Mouse (Mus musculus): ENCODE results near the gene Akap2. TPM values are rescaled to one million over a fixed set of nuclear protein-coding genes. Genes with fewer than 3 reads are reported as not detected.
A peak's percentile ranks its signal among the peaks of the same experiment; 100 is the strongest.

Gene Akap2
- total and polyA plus RNA-seq, 2 experiments: 4.2 to 6.5 TPM

DNA sequence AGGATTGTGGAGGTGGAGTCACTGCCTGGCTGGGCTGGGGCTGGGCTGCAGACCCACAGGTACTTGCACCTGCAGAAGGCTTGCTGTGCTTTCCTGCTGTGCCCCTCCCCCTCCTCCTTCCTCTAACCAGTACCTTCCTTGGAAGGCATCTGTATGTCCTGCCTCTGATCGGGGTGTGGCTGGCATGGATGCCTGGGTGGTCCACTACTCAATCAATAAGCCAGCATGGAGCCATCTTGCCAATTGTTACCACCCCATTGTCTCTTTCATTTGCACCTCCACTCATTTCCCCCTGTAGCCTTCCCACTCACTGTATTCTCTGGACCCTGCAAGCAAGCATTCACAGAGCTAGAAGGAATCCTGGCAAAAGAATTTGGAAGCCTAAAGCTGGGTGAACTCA is 26.7 kb upstream of the Akap2 start:
- Histone ChIP-seq H3K79me2 (ENCODE audit: control insufficient read depth, insufficient read depth, low read length) (no peaks in the 10 kb centered on the region), H3K4me3 (ENCODE audit: insufficient read depth, low read depth, low read length) (no peak overlapping the region), H3K9ac (ENCODE audit: low read depth, low read length) (no peak overlapping the region), H3K36me3 (ENCODE audit: control insufficient read depth, insufficient read depth, low read length) (no peaks in the 10 kb centered on the region), H3K27ac (replicated peaks; ENCODE audit: insufficient read depth, low read depth, low read length) (no peak overlapping the region), H3K4me1 (ENCODE audit: control insufficient read depth, insufficient read depth, low read length) (peaks cover 2% of the 10 kb centered on the region), H3K27me3 (ENCODE audit: control insufficient read depth, insufficient read depth, low read length) (no peaks in the 10 kb centered on the region)
- no peak for DNase-seq (ENCODE audit: extremely low read depth, low read depth, low spot score)
- TF ChIP-seq CTCF (IDR thresholded peaks at IDR 0.05; ENCODE audit: low read depth, low read length) (no peak), POLR2A (IDR thresholded peaks at IDR 0.05; ENCODE audit: extremely low read depth, insufficient read depth, low read length) (no peak)
- WGBS: 53% methylated on average over 1 of the region's 1 CpGs

GRCm38 (mm10) chr4:57694356-57695136 is 22.9 kb upstream of the Akap2 start:
- DNase-seq (ENCODE audit: extremely low read depth, low read depth, low spot score): peak; percentile 12
- TF ChIP-seq POLR2A (IDR thresholded peaks at IDR 0.05; ENCODE audit: extremely low read depth, insufficient read depth, low read length) (no peak), CTCF (IDR thresholded peaks at IDR 0.05; ENCODE audit: low read depth, low read length) (no peak)
- H3K4me1 ChIP-seq (ENCODE audit: control insufficient read depth, insufficient read depth, low read length): peaks cover 2% of the 10 kb centered on the region
- no peaks in the 10 kb centered on the region for H3K79me2 ChIP-seq (ENCODE audit: control insufficient read depth, insufficient read depth, low read length)
- 74% methylated on average over 5 of the region's 5 CpGs for WGBS
- no peaks in the 10 kb centered on the region for H3K36me3 ChIP-seq (ENCODE audit: control insufficient read depth, insufficient read depth, low read length)
- H3K4me3 ChIP-seq (ENCODE audit: insufficient read depth, low read depth, low read length): no peak overlapping the region
- H3K27ac ChIP-seq (replicated peaks; ENCODE audit: insufficient read depth, low read depth, low read length): peak overlapping the region; percentile 70
- no peaks in the 10 kb centered on the region for H3K27me3 ChIP-seq (ENCODE audit: control insufficient read depth, insufficient read depth, low read length)
- no peak overlapping the region for H3K9ac ChIP-seq (ENCODE audit: low read depth, low read length)

DNA sequence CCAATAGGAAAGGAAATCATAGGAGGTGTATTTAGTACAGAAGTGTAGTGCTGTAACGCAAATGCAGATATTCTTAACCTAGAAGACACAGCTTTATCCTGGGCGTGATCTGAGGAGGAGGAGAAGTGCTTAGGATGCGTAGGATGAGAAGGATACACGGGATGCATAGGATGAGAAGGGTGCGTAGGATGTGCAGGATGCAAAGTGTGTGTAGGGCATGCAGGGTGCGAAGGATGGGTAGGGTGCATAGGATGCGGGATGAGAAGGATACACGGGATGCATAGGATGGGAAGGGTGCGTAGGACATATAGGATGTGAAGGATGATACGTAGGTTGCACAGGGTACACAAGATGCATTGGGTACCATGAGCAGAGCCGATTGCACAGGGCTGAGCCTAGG is 20.5 kb upstream of the Akap2 start:
- peaks cover 2% of the 10 kb centered on the region for H3K4me1 ChIP-seq (ENCODE audit: control insufficient read depth, insufficient read depth, low read length)
- TF ChIP-seq POLR2A (IDR thresholded peaks at IDR 0.05; ENCODE audit: extremely low read depth, insufficient read depth, low read length) (no peak), CTCF (IDR thresholded peaks at IDR 0.05; ENCODE audit: low read depth, low read length) (no peak)
- H3K27ac ChIP-seq (replicated peaks; ENCODE audit: insufficient read depth, low read depth, low read length): no peak overlapping the region
- no peaks in the 10 kb centered on the region for H3K27me3 ChIP-seq (ENCODE audit: control insufficient read depth, insufficient read depth, low read length)
- no peaks in the 10 kb centered on the region for H3K36me3 ChIP-seq (ENCODE audit: control insufficient read depth, insufficient read depth, low read length)
- no peak overlapping the region for H3K9ac ChIP-seq (ENCODE audit: low read depth, low read length)
- H3K4me3 ChIP-seq (ENCODE audit: insufficient read depth, low read depth, low read length): no peak overlapping the region
- WGBS: 95% methylated on average over 11 of the region's 11 CpGs
- no peaks in the 10 kb centered on the region for H3K79me2 ChIP-seq (ENCODE audit: control insufficient read depth, insufficient read depth, low read length)
- DNase-seq (ENCODE audit: extremely low read depth, low read depth, low spot score): no peak

DNA sequence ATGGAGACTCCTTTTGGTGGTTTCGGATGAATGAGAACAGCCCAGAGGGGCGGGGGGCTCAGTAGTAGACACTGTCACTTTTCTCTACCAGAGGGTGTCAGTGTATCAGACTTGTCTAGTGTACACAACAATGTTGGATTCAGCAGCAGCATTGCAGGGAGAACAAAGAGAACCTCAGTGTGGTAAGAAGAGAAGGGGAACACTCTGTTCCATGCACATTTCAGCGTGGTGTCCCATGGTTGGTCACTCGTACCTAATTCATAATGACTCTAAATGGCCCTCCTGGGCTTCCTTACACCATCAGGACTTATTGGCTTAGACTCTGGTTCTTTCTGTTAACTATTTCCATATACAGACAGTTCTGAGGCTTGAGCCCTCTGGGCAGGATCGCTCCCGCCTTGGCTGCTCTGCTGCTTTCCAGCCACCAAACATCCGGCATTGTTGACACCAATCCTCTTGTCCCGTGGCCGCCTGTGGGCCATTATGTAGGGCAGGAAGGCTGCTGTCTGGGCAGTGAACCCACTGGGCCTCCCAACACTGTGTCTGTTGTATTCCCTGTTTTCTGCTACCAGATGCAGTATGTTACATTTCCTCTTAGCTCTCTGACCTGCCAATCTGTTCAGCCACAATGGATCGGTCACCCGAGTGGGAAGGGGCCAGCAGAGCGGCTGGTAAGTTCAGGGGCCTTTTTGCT is 19.4 kb upstream of the Akap2 start:
- Histone ChIP-seq H3K27me3 (ENCODE audit: control insufficient read depth, insufficient read depth, low read length) (no peaks in the 10 kb centered on the region), H3K36me3 (ENCODE audit: control insufficient read depth, insufficient read depth, low read length) (no peaks in the 10 kb centered on the region), H3K79me2 (ENCODE audit: control insufficient read depth, insufficient read depth, low read length) (no peaks in the 10 kb centered on the region), H3K27ac (replicated peaks; ENCODE audit: insufficient read depth, low read depth, low read length) (no peak overlapping the region), H3K9ac (ENCODE audit: low read depth, low read length) (no peak overlapping the region), H3K4me1 (ENCODE audit: control insufficient read depth, insufficient read depth, low read length) (peaks cover 2% of the 10 kb centered on the region), H3K4me3 (ENCODE audit: insufficient read depth, low read depth, low read length) (no peak overlapping the region)
- TF ChIP-seq POLR2A (IDR thresholded peaks at IDR 0.05; ENCODE audit: extremely low read depth, insufficient read depth, low read length): no peak
- no peak for TF ChIP-seq CTCF (IDR thresholded peaks at IDR 0.05; ENCODE audit: low read depth, low read length)
- DNase-seq (ENCODE audit: extremely low read depth, low read depth, low spot score): no peak
- WGBS: 88% methylated on average over 12 of the region's 12 CpGs

- TF ChIP-seq CTCF (IDR thresholded peaks at IDR 0.05; ENCODE audit: low read depth, low read length) (no peak), POLR2A (IDR thresholded peaks at IDR 0.05; ENCODE audit: extremely low read depth, insufficient read depth, low read length) (no peak)
- Histone ChIP-seq H3K4me3 (ENCODE audit: insufficient read depth, low read depth, low read length) (no peak overlapping the region), H3K4me1 (ENCODE audit: control insufficient read depth, insufficient read depth, low read length) (no peaks in the 10 kb centered on the region), H3K9ac (ENCODE audit: low read depth, low read length) (no peak overlapping the region), H3K27ac (replicated peaks; ENCODE audit: insufficient read depth, low read depth, low read length) (no peak overlapping the region), H3K79me2 (ENCODE audit: control insufficient read depth, insufficient read depth, low read length) (no peaks in the 10 kb centered on the region), H3K36me3 (ENCODE audit: control insufficient read depth, insufficient read depth, low read length) (no peaks in the 10 kb centered on the region), H3K27me3 (ENCODE audit: control insufficient read depth, insufficient read depth, low read length) (no peaks in the 10 kb centered on the region)
- WGBS: 76% methylated on average over 5 of the region's 5 CpGs
- no peak for DNase-seq (ENCODE audit: extremely low read depth, low read depth, low spot score)
Measured at GRCm38 (mm10) chr4:57701576-57701975, 15.9 kb upstream of the Akap2 start.
